Mouse (Mus musculus) gastrocnemius, adult 2 months (tissue): ENCODE measurements around the gene Wdr27. TPM values are rescaled to one million over a fixed set of nuclear protein-coding genes. Genes with fewer than 3 reads are reported as not detected.
"Not testable (repeated sequence)": the region's sequence is repeated elsewhere in the genome, so short reads cannot be mapped to it uniquely, and the experiment has no call there.

Experiments
- DNase-seq: peaks from one replicate; pipeline ENCODE4 v3.0.0; 2022
- H3K27ac ChIP-seq: fragments of 200-600 bp; 2 replicates; pipeline ENCODE4 v1.8.1; 2022; ENCODE audit warnings: mild to moderate bottlenecking
- H3K4me3 ChIP-seq: fragments of 200-600 bp; 2 replicates; pipeline ENCODE4 v1.8.1; 2022; ENCODE audit warnings: mild to moderate bottlenecking, moderate library complexity
- CTCF ChIP-seq: fragments of 200-600 bp; IDR thresholded peaks from 2 replicates; pipeline ENCODE4 v1.8.1; 2022; ENCODE audit warnings: antibody characterized with exemption, mild to moderate bottlenecking, moderate library complexity
- intact Hi-C: fragments of 180-260 bp; cut with DNase I; formaldehyde crosslinking; loops from one replicate; pipeline ENCODE4 v1.15.1; 2025
- total RNA-seq, 2 experiments: library from RNA; stranded (reverse); gene quantifications; 2 replicates each; pipeline ENCODE4 v1.2.3; 2021

Wdr27 gene
- total RNA-seq, 2 experiments from 2014 or later = 0.94 to 3.0 TPM

GRCm38 (mm10) chr17:14917866-14918265 is 25.1 kb downstream of the Wdr27 start:
- H3K27ac ChIP-seq = no peak overlapping the region
- no peak overlapping the region for H3K4me3 ChIP-seq
- no peak for TF ChIP-seq CTCF
- intact Hi-C loops = no loop called here
- no peak for DNase-seq

GRCm38 (mm10) chr17:14914401-14914800 is 28.6 kb downstream of the Wdr27 start:
- no peak for TF ChIP-seq CTCF
- no peak for DNase-seq
- intact Hi-C loops = no loop called here
- H3K27ac ChIP-seq = no peak overlapping the region
- H3K4me3 ChIP-seq = no peak overlapping the region

- TF ChIP-seq CTCF = no peak
- no peak overlapping the region for H3K27ac ChIP-seq
- intact Hi-C loops = no loop called here
- no peak for DNase-seq
- H3K4me3 ChIP-seq = no peak overlapping the region
Observed at GRCm38 (mm10) chr17:14912981-14913380, 30.0 kb downstream of the Wdr27 start.

DNA sequence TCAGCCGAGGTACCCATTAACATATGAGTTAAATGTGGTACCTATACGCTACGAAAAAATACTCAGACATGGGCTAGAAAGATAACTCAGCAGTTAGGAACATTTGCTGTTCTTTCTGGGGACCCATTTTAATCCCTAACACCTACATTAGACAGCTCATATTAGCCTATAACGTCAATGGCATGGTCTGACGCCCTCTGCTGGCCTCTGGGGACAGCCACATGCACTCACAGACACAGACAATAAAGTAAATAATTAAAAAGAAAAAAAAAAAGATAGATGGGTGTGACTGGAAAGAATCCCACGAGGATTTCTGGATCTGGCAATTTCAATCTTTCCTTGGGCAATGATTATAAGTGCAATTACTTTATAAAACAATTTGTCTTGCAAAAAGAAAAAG is 30.5 kb downstream of the Wdr27 start:
- no peak overlapping the region for H3K4me3 ChIP-seq
- TF ChIP-seq CTCF = peak; percentile 50
- intact Hi-C loops = no loop called here
- H3K27ac ChIP-seq = no peak overlapping the region
- DNase-seq = no peak

DNA sequence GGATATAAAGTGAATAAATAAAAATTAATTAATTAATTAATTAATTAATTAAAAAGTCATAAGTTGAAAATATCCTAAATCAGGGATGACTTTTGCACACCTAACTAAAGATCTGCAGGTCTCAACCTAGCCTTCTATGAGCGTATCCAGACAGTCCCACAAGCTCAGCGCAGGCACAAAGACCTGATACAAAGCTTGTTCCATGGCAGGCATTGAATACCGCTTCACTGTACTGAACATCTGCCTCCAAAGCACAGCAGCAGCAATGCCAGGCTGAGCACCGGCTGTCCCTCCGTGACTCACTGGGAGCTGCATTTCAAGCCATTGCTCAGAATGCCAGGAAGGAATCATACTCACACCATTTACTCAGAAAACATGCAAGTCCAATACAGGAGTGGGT is 32.2 kb downstream of the Wdr27 start:
- intact Hi-C loops = no loop called here
- no peak for TF ChIP-seq CTCF
- Histone ChIP-seq H3K27ac (no peak overlapping the region), H3K4me3 (no peak overlapping the region)
- no peak for DNase-seq

DNA sequence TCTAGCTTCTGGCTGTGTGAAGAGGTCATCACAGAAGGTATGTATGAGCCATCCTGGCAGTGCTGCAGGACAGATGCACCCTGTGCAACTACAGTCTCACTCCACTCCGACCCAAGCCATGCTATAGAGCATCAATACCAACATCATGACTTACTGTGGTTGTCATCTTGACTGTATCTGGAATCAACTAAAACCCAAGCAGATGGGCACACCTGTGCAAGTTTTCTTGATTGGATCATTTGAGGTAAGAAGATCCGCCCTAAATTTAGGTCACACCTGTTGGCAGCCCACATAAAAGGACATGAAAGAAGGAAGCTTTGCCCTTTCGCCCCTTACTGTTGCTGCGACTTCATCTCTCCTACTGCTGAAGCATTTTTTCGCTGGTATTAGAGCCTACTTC is 33.6 kb downstream of the Wdr27 start:
- no peak for TF ChIP-seq CTCF
- no peak overlapping the region for H3K27ac ChIP-seq
- H3K4me3 ChIP-seq = no peak overlapping the region
- no peak for DNase-seq
- intact Hi-C loops = loop anchor here (10.0 kb wide), 2 partner anchors 215 to 675 kb away; partner anchors contain the start of gene Thbs2

GRCm38 (mm10) chr17:14907136-14907535 is 35.8 kb downstream of the Wdr27 start:
- DNase-seq = no peak
- no peak overlapping the region for H3K4me3 ChIP-seq
- intact Hi-C loops = loop anchor here (10.0 kb wide), 2 partner anchors 212 to 672 kb away; partner anchors contain the start of gene Thbs2
- no peak overlapping the region for H3K27ac ChIP-seq
- TF ChIP-seq CTCF = no peak

- peak; percentile 24 for DNase-seq
- intact Hi-C loops = loop anchor here (10.0 kb wide), 2 partner anchors 212 to 672 kb away; partner anchors contain the start of gene Thbs2
- no peak overlapping the region for H3K4me3 ChIP-seq
- no peak for TF ChIP-seq CTCF
- H3K27ac ChIP-seq = peak overlapping the region; percentile 43; the same call in 1 of the 2 replicates
Observed at GRCm38 (mm10) chr17:14906611-14907010, 36.3 kb downstream of the Wdr27 start.

GRCm38 (mm10) chr17:14904637-14905265 is 38.2 kb downstream of the Wdr27 start:
- peak; percentile 50 for DNase-seq
- peak; percentile 97 for TF ChIP-seq CTCF
- Histone ChIP-seq H3K4me3 (no peak overlapping the region), H3K27ac (peak overlapping the region; percentile 51; the same call in 1 of the 2 replicates)
- intact Hi-C loops = loop anchor here (1.0 to 10.0 kb wide), 4 partner anchors 210 to 670 kb away; partner anchors contain the start of gene Thbs2

- TF ChIP-seq CTCF = no peak
- Histone ChIP-seq H3K4me3 (no peak overlapping the region), H3K27ac (no peak overlapping the region)
- intact Hi-C loops = loop anchor here (10.0 kb wide), 2 partner anchors 209 to 669 kb away; partner anchors contain the start of gene Thbs2
- DNase-seq = no peak
Observed at GRCm38 (mm10) chr17:14904206-14904605, 38.8 kb downstream of the Wdr27 start.

GRCm38 (mm10) chr17:14903212-14903611 is 39.7 kb downstream of the Wdr27 start:
- H3K27ac ChIP-seq = no peak overlapping the region
- TF ChIP-seq CTCF = no peak
- DNase-seq = no peak
- intact Hi-C loops = loop anchor here (10.0 kb wide), 2 partner anchors 208 to 668 kb away; partner anchors contain the start of gene Thbs2
- no peak overlapping the region for H3K4me3 ChIP-seq

GRCm38 (mm10) chr17:14898972-14899371 is 44.0 kb downstream of the Wdr27 start:
- Histone ChIP-seq H3K27ac (no peak overlapping the region), H3K4me3 (no peak overlapping the region)
- TF ChIP-seq CTCF = no peak
- intact Hi-C loops = no loop called here
- no peak for DNase-seq

DNA sequence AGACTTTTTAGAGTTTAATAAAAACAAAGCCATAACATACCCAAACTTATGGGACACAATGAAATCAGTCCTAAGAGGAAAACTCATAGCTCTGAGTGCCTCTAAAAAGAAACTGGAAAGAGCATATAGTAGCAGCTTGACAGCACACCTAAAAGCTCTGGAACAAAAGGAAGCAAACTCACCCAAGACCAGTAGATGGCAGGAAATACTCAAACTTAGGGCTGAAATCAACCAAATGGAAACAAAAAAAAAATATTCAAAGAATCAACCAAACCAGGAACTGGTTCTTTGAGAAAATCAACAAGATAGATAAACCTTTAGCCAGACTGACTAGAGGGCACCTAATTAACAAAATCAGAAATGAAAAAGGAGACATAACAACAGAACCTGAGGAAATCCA is 47.9 kb downstream of the Wdr27 start:
- intact Hi-C loops, H3K4me3 ChIP-seq, DNase-seq, H3K27ac ChIP-seq: not testable (repeated sequence)

DNA sequence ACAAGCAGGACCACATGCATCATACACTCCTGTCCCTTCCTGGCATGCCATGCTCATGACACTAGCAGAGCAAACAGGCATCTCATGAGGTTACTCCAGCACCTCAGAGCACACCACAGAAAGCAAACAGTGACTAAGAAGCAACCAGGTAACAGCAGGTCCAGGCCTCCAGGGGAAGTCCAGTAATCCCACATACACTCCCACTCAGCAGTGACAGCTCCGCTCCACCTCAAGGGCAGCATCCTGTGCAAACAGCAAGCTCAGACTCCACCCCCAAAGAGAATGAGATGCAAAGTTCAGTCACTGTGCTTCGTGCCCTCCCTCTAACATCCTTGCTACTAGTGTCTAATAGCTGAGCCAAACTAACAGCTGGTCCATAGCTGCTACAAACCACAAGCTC is 56.0 kb downstream of the Wdr27 start:
- no peak for DNase-seq
- intact Hi-C loops = no loop called here
- TF ChIP-seq CTCF = no peak
- Histone ChIP-seq H3K27ac (no peak overlapping the region), H3K4me3 (no peak overlapping the region)
